Mouse (Mus musculus): ENCODE measurements at regions not wholly inside any gene's neighbourhood (a gene's known extent, or its start where the extent isn't known, plus 50 kb on each side); places are given as distances from the start of the nearest gene placed in this dataset.

GRCm38 (mm10) chr19:25813651-25814050, 141.4 kb downstream of the Dmrt2 start:
- TF ChIP-seq ELF1 (IDR thresholded peaks at IDR 0.05; ENCODE audit: low read depth, low read length) (no peak), ETS1 (IDR thresholded peaks at IDR 0.05; ENCODE audit: low read depth, low read length) (no peak), USF1 (IDR thresholded peaks at IDR 0.05; ENCODE audit: low read depth, low read length) (no peak), MXI1 (IDR thresholded peaks at IDR 0.05; ENCODE audit: low read depth, low read length) (no peak), CTCF (IDR thresholded peaks at IDR 0.05 in 2 of 3, conservative IDR thresholded peaks at IDR 0.05 in 1 of 3; ENCODE audit: control insufficient read depth in 1 of 3, insufficient read depth in 1 of 3, low read depth in 2 of 3, low read length in 3 of 3, poor library complexity in 1 of 3, severe bottlenecking in 1 of 3) (no peak), CHD2 (IDR thresholded peaks at IDR 0.05; ENCODE audit: low read length) (no peak), TBP (IDR thresholded peaks at IDR 0.05; ENCODE audit: low read depth, low read length) (no peak), GATA1 (IDR thresholded peaks at IDR 0.05; ENCODE audit: low read depth, low read length) (no peak), MAX (IDR thresholded peaks at IDR 0.05; ENCODE audit: low read length) (no peak), ZMIZ1 (IDR thresholded peaks at IDR 0.05; ENCODE audit: low read depth, low read length) (no peak), TAL1 (IDR thresholded peaks at IDR 0.05; ENCODE audit: low read length) (no peak)
